Mouse (Mus musculus): ENCODE measurements at regions not wholly inside any gene's neighbourhood (a gene's known extent, or its start where the extent isn't known, plus 50 kb on each side); places are given as distances from the start of the nearest gene placed in this dataset.

DNA sequence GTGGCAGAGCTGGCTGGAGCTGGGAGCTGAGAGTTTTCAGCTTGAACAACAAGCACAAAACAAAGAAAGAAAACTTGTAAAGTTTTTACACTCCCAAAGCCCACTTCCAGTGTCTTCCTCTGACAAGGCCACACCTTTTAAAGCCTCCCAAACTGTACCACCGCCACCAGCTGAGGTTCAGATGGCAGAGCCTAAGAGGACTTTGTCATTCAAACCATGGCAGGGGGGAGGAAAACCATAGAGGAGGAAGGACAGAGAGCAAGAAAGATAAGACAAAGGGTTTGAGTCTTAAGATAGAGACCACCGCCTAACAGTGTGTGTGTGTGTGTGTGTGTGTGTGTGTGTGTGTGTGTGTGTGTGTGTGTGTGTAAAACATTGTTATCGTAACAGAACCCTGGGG is 228.1 kb upstream of the Npvf start:
- TF ChIP-seq POLR2A (IDR thresholded peaks at IDR 0.05; ENCODE audit: extremely low read depth, insufficient read depth, low read length), result no peak
- TF ChIP-seq CTCF (IDR thresholded peaks at IDR 0.05; ENCODE audit: low read depth, low read length), result no peak
